8 mouse cellular contexts compared by ENCODE assay signal in genomic region chrX:96878721-96879120, GRCm38 (mm10).
DNase-seq lines count a peak whose midpoint lies in the region; ATAC-seq and TF ChIP-seq lines count a peak whose summit lies in the region.
"Had no signal": no experiment of that assay in that cellular context is flagged by ENCODE, and none has a peak within 500 bp of the region (broad histone marks: within the 10 kb centered on the region; RNA-seq: fewer than 3 reads in every experiment).

No protein-coding gene starts in this region.

- peak; percentile 9 for DNase-seq in urinary bladder, postnatal 14 days (ENCODE audit: low spot score)
- no peak for DNase-seq in urinary bladder, postnatal 10 days (ENCODE audit: low spot score)
- peak; percentile 14 for DNase-seq in embryonic facial prominence, embryonic 11.5 days (ENCODE audit: low spot score)
- no peak for DNase-seq in spleen, postnatal 36 days (ENCODE audit: low spot score in 2 of 2)
- no peak for DNase-seq in thymus, postnatal 10 days (ENCODE audit: low spot score in 2 of 2)

- H3K27ac ChIP-seq in intestine, postnatal 0 days (ENCODE audit: low read depth, low read length) = no peak overlapping the region
- H3K27ac ChIP-seq in intestine, embryonic 15.5 days = no peak overlapping the region
- no peak overlapping the region for H3K27ac ChIP-seq in embryonic facial prominence, embryonic 11.5 days (replicated peaks; ENCODE audit: low read depth, low read length)
- H3K27ac ChIP-seq: lung, embryonic 15.5 days had no signal

- no peak for ATAC-seq in intestine, postnatal 0 days
- no peak for ATAC-seq in intestine, embryonic 15.5 days
- no peak for ATAC-seq in embryonic facial prominence, embryonic 11.5 days (replicated peaks; ENCODE audit: insufficient number of reproducible peaks, low FRiP score, low TSS enrichment, low read depth)

- H3K36me3 ChIP-seq in intestine, postnatal 0 days (ENCODE audit: control insufficient read depth, insufficient read depth) = no peaks in the 10 kb centered on the region
- H3K36me3 ChIP-seq in intestine, embryonic 15.5 days = no peaks in the 10 kb centered on the region
- no peaks in the 10 kb centered on the region for H3K36me3 ChIP-seq in embryonic facial prominence, embryonic 11.5 days (replicated peaks; ENCODE audit: control insufficient read depth, insufficient read depth, low read depth, low read length)
- H3K36me3 ChIP-seq: lung, embryonic 15.5 days had no signal

- no peak overlapping the region for H3K4me2 ChIP-seq in intestine, postnatal 0 days (replicated peaks; ENCODE audit: low read depth)
- no peak overlapping the region for H3K4me2 ChIP-seq in intestine, embryonic 15.5 days (replicated peaks)
- H3K4me2 ChIP-seq in embryonic facial prominence, embryonic 11.5 days (ENCODE audit: low read depth, low read length) = no peak overlapping the region
- H3K4me2 ChIP-seq: lung, embryonic 15.5 days had no signal

- no peaks in the 10 kb centered on the region for H3K27me3 ChIP-seq in intestine, postnatal 0 days (replicated peaks; ENCODE audit: control insufficient read depth, insufficient read depth, low read length)
- H3K27me3 ChIP-seq in intestine, embryonic 15.5 days (replicated peaks) = no peaks in the 10 kb centered on the region
- H3K27me3 ChIP-seq in embryonic facial prominence, embryonic 11.5 days (ENCODE audit: control insufficient read depth, insufficient read depth, low read length) = no peaks in the 10 kb centered on the region
- H3K27me3 ChIP-seq: lung, embryonic 15.5 days had no signal

- no peaks in the 10 kb centered on the region for H3K4me1 ChIP-seq in intestine, postnatal 0 days (replicated peaks; ENCODE audit: control insufficient read depth, insufficient read depth, low read length)
- H3K4me1 ChIP-seq in intestine, embryonic 15.5 days (replicated peaks) = no peaks in the 10 kb centered on the region
- no peaks in the 10 kb centered on the region for H3K4me1 ChIP-seq in embryonic facial prominence, embryonic 11.5 days (ENCODE audit: control insufficient read depth, insufficient read depth, low read length)
- H3K4me1 ChIP-seq: lung, embryonic 15.5 days had no signal

- no peak overlapping the region for H3K9ac ChIP-seq in intestine, postnatal 0 days (ENCODE audit: low read depth, low read length)
- H3K9ac ChIP-seq in intestine, embryonic 15.5 days = no peak overlapping the region
- H3K9ac ChIP-seq in embryonic facial prominence, embryonic 11.5 days (replicated peaks; ENCODE audit: low read length) = no peak overlapping the region
- H3K9ac ChIP-seq: lung, embryonic 15.5 days had no signal

- no peak overlapping the region for H3K4me3 ChIP-seq in intestine, postnatal 0 days (ENCODE audit: low read depth, low read length)
- no peak overlapping the region for H3K4me3 ChIP-seq in intestine, embryonic 15.5 days (replicated peaks)
- H3K4me3 ChIP-seq in embryonic facial prominence, embryonic 11.5 days (ENCODE audit: low read depth, low read length) = no peak overlapping the region
- H3K4me3 ChIP-seq: lung, embryonic 15.5 days had no signal

- no peaks in the 10 kb centered on the region for H3K9me3 ChIP-seq in intestine, postnatal 0 days (ENCODE audit: control insufficient read depth)
- H3K9me3 ChIP-seq in intestine, embryonic 15.5 days = no peaks in the 10 kb centered on the region
- H3K9me3 ChIP-seq in embryonic facial prominence, embryonic 11.5 days (replicated peaks; ENCODE audit: control insufficient read depth, low read length) = no peaks in the 10 kb centered on the region
- H3K9me3 ChIP-seq: lung, embryonic 15.5 days had no signal

- TF ChIP-seq CTCF in intestine, postnatal 0 days (IDR thresholded peaks at IDR 0.05; ENCODE audit: low read depth) = peak; percentile 62

Comparison
In these comparisons a context has a peak if more than half of its experiments do, and no peak if none do; other contexts are left out.
1. DNase-seq: peak in urinary bladder, postnatal 14 days (single experiment) and embryonic facial prominence, embryonic 11.5 days (single experiment); none in urinary bladder, postnatal 10 days (single experiment), spleen, postnatal 36 days (0 of 2) and thymus, postnatal 10 days (0 of 2).